Mouse (Mus musculus) kidney, postnatal 25 days (tissue): ENCODE measurements around the gene Laptm5.

Experiments
- DNase-seq, 2 experiments: peaks; one replicate each; pipeline ENCODE4 v3.0.0; 2021; ENCODE audit warnings: mixed read lengths in 2 of 2

Gene Laptm5

GRCm38 (mm10) chr4:130899782-130900427, 13.0 kb upstream of the Laptm5 start:
- DNase-seq = peak; percentile 6 to 74

DNA sequence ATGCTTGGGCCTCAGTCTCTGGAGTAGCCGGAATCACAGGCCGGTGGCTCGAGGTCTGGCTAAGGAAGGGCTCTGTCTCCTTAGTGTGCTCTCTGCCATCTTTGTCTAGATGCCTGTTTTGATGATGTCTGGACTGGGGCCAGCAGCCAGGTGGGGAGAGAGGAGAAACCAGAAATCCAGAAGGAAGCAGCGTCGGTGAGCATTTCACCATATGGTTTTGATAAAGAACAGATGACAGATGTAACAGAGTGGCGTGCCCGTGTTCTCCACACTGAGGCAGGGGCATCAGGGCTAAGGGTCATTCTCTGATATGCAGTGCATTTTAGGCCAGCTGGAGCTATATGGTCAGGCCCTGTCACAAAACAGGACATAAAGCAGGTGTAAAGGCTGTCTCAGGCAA, 12.2 kb upstream of the Laptm5 start:
- no peak for DNase-seq

GRCm38 (mm10) chr4:130902289-130902781, 10.6 kb upstream of the Laptm5 start:
- DNase-seq = no peak

DNA sequence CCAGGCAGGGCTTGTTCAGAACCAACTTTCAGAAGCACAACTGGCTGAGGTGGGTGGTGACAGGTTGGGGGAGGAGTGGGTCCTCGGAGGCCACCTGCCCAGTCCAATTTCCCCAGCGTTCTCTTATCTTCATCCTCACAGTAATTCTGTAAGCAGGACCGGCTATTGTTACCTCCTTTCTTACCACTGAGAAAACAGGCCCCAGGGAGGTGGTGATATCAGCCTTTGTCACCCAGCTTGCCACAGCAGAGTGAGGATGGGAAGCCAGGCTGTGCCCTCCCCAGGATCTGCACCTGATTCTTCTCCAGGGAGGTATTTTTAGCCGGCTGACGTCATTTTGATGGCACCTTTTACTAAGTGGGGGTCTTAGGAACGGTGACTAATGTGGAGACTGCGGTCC, 7.9 kb upstream of the Laptm5 start:
- no peak for DNase-seq

DNA sequence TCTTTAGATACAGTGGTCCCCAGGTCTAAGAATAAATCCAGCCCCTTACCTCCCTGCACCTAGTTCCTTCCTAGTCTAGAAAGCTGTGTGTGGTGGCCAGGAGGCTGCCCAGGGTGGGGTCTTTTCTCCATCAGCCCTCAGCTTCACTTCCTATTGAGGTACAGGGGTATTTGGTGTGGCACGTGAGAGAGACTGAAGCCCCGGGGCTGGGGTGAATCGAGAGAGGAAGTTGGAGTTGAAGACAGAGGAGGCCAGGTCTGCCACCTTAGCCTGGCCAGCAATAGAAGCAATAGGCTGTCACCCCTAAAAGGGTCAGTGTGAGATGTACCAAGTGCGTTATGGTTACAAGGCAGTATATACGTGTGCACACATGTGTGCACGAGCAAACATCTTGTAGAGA, 7.0 kb upstream of the Laptm5 start:
- no peak for DNase-seq

DNA sequence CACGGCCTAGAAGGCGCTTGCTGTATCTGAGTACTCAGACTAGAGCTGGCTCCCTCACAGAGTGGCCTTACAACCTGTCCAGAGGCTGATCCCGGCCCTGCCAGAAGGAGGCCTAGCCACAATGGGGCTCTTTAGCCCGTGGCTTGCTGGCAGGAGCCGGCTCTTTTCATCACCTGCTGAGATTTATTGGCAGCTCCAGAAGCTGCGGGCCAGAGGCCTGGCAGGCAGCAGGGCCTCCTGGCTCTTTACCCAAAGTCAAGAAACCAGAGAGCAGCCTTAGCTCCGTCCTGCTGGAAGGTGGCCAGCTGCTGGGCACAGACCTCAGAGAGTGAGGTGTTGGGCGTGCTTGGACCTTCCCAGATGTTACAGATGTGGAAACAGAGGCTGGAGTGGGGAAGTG, 6.6 kb upstream of the Laptm5 start:
- peak; percentile 36 to 72 for DNase-seq

GRCm38 (mm10) chr4:130907200-130908069, 5.5 kb upstream of the Laptm5 start:
- no peak for DNase-seq

GRCm38 (mm10) chr4:130908133-130908532, 4.8 kb upstream of the Laptm5 start:
- DNase-seq = no peak

DNA sequence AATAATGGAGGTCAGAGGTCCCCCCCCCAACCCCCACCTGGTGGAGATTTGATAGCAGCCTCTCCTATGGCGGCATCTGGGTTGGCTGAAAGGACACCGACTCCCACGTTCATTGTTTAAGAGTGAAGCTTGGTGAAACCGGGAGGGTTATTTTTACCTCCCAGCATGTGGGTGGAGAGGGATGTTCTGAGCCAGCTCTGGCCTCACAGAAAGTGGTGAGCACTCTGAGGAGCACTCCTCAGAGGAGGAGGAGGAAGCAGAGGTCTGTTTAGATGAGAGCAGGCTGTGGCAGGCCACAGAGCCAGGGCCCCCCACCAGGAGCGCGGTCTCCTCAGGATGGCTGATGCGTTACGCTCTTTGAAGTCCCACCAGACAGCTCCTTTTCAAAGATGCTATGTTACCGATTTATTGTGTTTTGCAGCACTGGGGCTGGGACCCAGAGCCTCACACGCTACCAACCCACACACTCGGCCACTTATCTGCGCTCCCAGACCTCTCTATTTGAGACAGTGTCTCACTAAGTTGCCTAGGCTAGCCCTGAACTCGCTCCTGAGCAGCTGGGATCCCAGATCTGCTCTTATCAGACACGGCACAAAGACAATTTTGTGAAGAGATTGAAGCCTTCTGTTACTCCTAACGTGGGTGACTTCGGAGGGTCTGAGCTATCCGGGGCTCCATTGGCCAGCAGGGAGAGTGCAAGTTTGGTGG, 3.6 kb upstream of the Laptm5 start:
- DNase-seq = no peak

DNA sequence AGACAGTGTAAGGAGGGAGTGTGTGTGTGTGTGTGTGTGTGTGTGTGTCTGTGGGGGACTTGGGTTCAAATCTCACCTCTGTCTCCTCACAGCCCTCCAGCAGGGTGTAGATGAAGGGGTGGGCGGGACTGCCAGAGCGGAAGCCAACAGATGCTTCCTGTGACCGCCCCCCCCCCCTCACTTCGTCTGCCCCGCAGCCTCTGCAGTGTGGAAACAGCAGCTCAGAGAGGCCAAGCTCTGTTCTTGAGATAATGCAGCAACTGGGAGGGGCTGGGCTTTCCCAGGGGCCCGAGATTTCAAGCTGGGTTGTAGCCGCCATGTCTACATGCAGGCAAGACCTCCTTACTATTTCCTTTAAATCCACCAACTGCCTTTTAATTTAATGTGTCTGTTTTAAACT, 2.3 kb upstream of the Laptm5 start:
- no peak for DNase-seq

DNA sequence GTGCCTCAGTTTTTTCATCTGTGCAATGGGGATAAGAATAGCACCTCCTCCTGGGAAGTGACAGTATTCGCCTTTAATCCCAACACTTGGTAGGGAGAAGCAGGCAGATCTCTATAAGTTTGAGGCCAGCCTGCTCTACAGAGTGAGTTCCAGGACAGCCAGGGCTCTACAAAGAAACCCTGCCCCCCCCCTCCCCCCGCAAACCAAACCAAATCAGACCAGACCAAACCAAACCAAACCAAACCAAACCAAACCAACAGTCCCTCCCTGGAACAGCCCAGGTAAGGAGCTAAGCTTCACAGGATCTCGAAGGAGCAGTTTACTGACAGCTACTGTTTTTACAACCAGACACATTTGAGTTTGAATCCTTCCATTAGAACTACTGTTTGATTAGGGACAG, 299 bp upstream of the Laptm5 start:
- DNase-seq = no peak

DNA sequence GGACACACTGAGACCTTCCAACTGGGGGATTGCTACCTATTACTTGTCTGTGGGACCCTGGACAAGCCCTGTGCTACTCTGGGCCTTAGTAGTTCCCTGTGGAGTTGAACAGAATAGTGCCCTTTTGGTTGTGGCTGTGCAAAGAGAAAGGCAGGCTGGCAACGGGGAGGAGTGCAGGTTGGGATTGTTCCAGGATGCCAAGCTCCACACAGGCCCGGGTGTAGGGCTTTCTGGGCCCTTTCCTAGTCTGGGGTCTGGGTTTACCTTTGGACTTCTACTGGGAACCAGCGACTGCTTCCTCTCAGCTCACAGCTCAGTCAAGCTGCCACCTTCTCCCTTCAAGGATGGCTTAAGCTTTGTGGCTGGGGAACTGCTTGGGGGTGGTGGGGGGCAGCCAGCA, 586 bp downstream of the Laptm5 start:
- DNase-seq = no peak

DNA sequence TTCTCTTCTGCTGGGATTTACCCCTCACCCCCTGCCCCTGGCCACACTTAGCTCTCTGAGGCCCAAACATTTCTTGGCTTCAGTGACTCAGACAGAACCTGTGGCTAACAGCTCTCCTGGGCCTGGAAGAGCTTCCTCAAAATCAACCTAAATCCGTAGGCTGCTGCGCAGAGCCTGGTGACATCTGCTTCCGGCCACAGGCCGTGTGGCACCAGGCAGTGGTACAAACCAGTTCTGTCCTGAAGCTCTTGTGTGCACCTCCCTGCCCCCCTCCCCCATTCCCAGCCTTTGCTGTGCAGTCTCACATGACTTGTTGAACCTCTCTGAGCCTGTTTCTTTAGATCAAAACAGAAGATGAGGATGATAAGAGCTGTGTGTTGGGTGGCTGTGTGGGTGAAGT, 1.1 kb downstream of the Laptm5 start:
- DNase-seq = no peak

DNA sequence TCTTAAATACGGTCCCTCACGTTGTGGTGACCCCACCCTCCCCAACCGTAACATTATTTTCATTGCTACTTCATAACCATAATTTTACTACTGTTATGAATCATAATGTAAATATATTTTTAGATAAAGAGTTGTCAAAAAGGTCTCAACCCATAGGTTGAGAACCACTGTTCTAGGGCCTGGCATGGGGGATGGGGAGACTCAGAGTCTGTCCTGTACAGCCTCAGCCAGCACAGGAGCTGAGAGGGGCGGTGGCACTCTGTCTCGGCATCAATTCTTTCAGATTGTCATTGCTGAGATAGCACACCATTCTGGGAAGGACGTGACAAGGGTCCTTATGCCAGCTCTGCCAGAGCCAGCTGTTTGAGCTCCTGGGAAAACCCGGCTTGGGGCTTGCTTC, 1.6 kb downstream of the Laptm5 start:
- no peak for DNase-seq

DNA sequence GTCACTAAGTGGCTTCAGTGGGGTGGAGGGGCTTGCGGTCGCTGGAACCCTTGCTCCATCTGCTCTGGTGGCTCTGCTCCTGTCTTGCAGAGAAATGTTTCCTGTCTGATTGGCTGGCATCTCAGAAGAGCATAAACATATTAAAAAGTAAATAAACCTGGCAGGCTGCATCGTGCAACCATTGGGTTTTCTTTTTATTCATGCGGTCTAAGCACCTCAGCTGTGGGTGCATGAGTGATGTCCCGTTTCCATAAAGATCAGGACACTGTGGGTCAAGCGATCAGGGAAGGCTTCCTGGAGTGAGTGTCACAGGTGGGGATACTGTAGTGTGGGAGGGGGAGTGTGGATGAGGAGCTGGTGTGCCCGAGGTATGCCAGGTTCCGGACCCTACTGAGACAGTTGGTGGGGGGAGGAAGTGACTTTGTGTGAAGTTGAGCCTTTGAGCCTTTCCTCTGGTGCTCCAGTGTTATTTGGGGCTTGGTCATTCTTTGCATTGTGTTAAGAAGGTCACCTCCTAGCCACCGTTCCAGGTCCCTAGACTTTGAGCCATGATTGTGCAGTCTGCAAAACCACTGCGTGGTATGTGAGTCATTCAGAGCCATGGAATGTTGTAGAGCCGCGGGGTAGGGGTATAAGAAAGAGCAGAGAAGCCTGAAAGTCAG, 2.2 kb downstream of the Laptm5 start:
- no peak for DNase-seq

DNA sequence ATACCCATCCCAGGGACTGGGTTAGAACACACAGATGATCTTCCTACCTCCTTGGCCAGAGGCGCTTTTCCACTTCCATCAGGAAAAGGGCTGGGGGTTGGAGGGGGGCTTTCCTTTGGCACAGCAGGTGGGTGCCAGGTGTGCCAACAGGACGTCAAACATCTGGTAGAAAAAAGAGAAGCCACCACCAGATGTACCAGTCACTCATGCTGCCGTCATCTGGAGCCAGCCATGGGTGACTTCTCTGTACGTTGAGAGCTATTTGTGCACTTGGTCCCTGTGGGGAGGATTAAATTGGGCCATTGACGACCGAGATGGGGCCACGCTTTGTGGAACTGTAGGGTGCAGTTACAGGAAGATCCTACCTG, 2.7 kb downstream of the Laptm5 start:
- DNase-seq = no peak

DNA sequence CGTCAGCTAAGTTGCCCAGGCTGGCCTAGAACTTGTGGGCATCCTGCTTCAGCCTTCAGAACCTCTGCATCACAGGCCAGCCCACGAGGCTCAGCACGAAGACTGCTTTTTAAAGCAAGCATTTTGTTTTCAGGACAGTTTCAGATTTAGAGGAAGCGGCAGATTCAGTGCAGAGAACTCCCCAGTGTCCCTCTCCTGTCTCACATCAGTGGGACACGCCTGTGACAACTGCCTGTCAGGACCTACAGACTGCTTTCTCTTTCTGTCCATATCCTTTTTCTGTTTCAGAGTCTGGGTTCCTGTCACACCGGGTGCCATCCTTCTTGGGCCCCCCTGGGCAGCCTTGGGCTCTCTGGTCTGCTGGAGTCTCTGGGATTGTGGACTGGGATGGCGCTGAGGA, 3.7 kb downstream of the Laptm5 start:
- no peak for DNase-seq

GRCm38 (mm10) chr4:130917564-130917963, 4.6 kb downstream of the Laptm5 start:
- DNase-seq = no peak

- DNase-seq = no peak
Observed at GRCm38 (mm10) chr4:130918805-130919749, 6.2 kb downstream of the Laptm5 start.

- DNase-seq = no peak
Observed at GRCm38 (mm10) chr4:130919750-130920356, 6.9 kb downstream of the Laptm5 start.

- DNase-seq = no peak
Observed at GRCm38 (mm10) chr4:130920951-130921693, 8.2 kb downstream of the Laptm5 start.
